Mouse (Mus musculus) embryonic facial prominence, embryonic 11.5 days (tissue): ENCODE measurements at regions not wholly inside any gene's neighbourhood (a gene's known extent, or its start where the extent isn't known, plus 50 kb on each side); places are given as distances from the start of the nearest gene placed in this dataset.

Source experiments
- ATAC-seq: fragments of 200-750 bp; cut with Nextera tagmentation; replicated peaks from 2 replicates; pipeline ENCODE4 v1.8.0; 2017; ENCODE audit warnings: low read depth; ENCODE audit not compliant: insufficient number of reproducible peaks, low FRiP score, low TSS enrichment
- DNase-seq: peaks from one replicate; pipeline ENCODE4 v3.0.0-alpha.2; 2015; ENCODE audit warnings: low spot score
- H3K27ac ChIP-seq: fragments of 300-500 bp; sonication (generic); replicated peaks from 2 replicates; pipeline ENCODE4 v1.5.1; 2014; ENCODE audit warnings: mild to moderate bottlenecking, low read depth, low read length, control low read depth
- H3K27me3 ChIP-seq: fragments of 300-500 bp; sonication (generic); 2 replicates; pipeline ENCODE4 v1.6.1; 2014; ENCODE audit warnings: mild to moderate bottlenecking, low read length, moderate library complexity, mixed read lengths; ENCODE audit not compliant: control insufficient read depth, insufficient read depth
- H3K36me3 ChIP-seq: fragments of 300-500 bp; sonication (generic); replicated peaks from 2 replicates; pipeline ENCODE4 v1.6.1; 2014; ENCODE audit warnings: low read depth, mild to moderate bottlenecking, low read length, moderate library complexity, mixed read lengths; ENCODE audit not compliant: control insufficient read depth, insufficient read depth
- H3K4me1 ChIP-seq: fragments of 300-500 bp; sonication (generic); 2 replicates; pipeline ENCODE4 v1.6.1; 2014; ENCODE audit warnings: low read length, mixed read lengths; ENCODE audit not compliant: control insufficient read depth, insufficient read depth
- H3K4me2 ChIP-seq: fragments of 300-500 bp; sonication (generic); 2 replicates; pipeline ENCODE4 v1.6.1; 2014; ENCODE audit warnings: low read depth, mild to moderate bottlenecking, control low read depth, low read length, moderate library complexity
- H3K4me3 ChIP-seq: fragments of 300-500 bp; sonication (generic); 2 replicates; pipeline ENCODE4 v1.5.1; 2014; ENCODE audit warnings: low read depth, low read length, control low read depth
- H3K9ac ChIP-seq: fragments of 300-500 bp; sonication (generic); replicated peaks from 2 replicates; pipeline ENCODE4 v1.6.1; 2014; ENCODE audit warnings: mild to moderate bottlenecking, control low read depth, low read length
- H3K9me3 ChIP-seq: fragments of 300-500 bp; sonication (generic); replicated peaks from 2 replicates; pipeline ENCODE4 v1.6.1; 2016; ENCODE audit warnings: mild to moderate bottlenecking, low read length, inconsistent platforms, mixed read lengths; ENCODE audit not compliant: control insufficient read depth
- WGBS: fragments of 180-500 bp; shearing (Covaris S2); extraction: QIAGEN DNeasy Blood & Tissue Kit; methylation state at CpG from one replicate; pipeline ENCODE4 v1.1.7; 2014; 5-methylcytosine and 5-hydroxymethylcytosine counted together

- H3K4me3 ChIP-seq = no peak overlapping the region
- no peak overlapping the region for H3K4me2 ChIP-seq
- ATAC-seq (no peak), DNase-seq (no peak)
- H3K9me3 ChIP-seq = no peaks in the 10 kb centered on the region
- no peak overlapping the region for H3K27ac ChIP-seq
- H3K9ac ChIP-seq = no peak overlapping the region
- no peaks in the 10 kb centered on the region for H3K4me1 ChIP-seq
- H3K27me3 ChIP-seq = no peaks in the 10 kb centered on the region
- H3K36me3 ChIP-seq = no peaks in the 10 kb centered on the region
- 85% methylated on average over 2 of the region's 2 CpGs for WGBS
Observed at GRCm38 (mm10) chr13:82265736-82266135, 482.9 kb downstream of the Cetn3 start.

GRCm38 (mm10) chr13:82274733-82275132, 491.9 kb downstream of the Cetn3 start:
- no peak for ATAC-seq

GRCm38 (mm10) chr13:82276001-82276400, 493.1 kb downstream of the Cetn3 start:
- no peak overlapping the region for H3K27ac ChIP-seq
- WGBS = 82% methylated on average over 3 of the region's 3 CpGs
- H3K9ac ChIP-seq = no peak overlapping the region
- no peaks in the 10 kb centered on the region for H3K9me3 ChIP-seq
- no peaks in the 10 kb centered on the region for H3K36me3 ChIP-seq
- no peak overlapping the region for H3K4me2 ChIP-seq
- H3K4me3 ChIP-seq = no peak overlapping the region
- no peaks in the 10 kb centered on the region for H3K27me3 ChIP-seq
- H3K4me1 ChIP-seq = no peaks in the 10 kb centered on the region
- no peak for DNase-seq
- ATAC-seq = no peak

More at GRCm38 (mm10) chr13:82274733-82275132, 491.9 kb downstream of the Cetn3 start:
- Histone ChIP-seq H3K9ac (no peak overlapping the region), H3K4me1 (no peaks in the 10 kb centered on the region), H3K27ac (no peak overlapping the region), H3K36me3 (no peaks in the 10 kb centered on the region), H3K4me3 (no peak overlapping the region), H3K4me2 (no peak overlapping the region), H3K9me3 (no peaks in the 10 kb centered on the region), H3K27me3 (no peaks in the 10 kb centered on the region)
- DNase-seq = no peak
- 74% methylated on average over 3 of the region's 3 CpGs for WGBS

GRCm38 (mm10) chr13:82280744-82281143, 497.9 kb downstream of the Cetn3 start:
- no peak for ATAC-seq
- H3K9ac ChIP-seq = no peak overlapping the region
- H3K27ac ChIP-seq = no peak overlapping the region
- no peak for DNase-seq
- H3K4me1 ChIP-seq = no peaks in the 10 kb centered on the region
- H3K36me3 ChIP-seq = no peaks in the 10 kb centered on the region
- no peak overlapping the region for H3K4me2 ChIP-seq
- WGBS = 49% methylated on average over 4 of the region's 4 CpGs
- H3K27me3 ChIP-seq = no peaks in the 10 kb centered on the region
- no peak overlapping the region for H3K4me3 ChIP-seq
- H3K9me3 ChIP-seq = no peaks in the 10 kb centered on the region

- ATAC-seq (no peak), DNase-seq (no peak)
- 65% methylated on average over 3 of the region's 3 CpGs for WGBS
- Histone ChIP-seq H3K4me2 (no peak overlapping the region), H3K4me3 (no peak overlapping the region), H3K9me3 (no peaks in the 10 kb centered on the region), H3K9ac (no peak overlapping the region), H3K4me1 (no peaks in the 10 kb centered on the region), H3K27ac (no peak overlapping the region), H3K27me3 (no peaks in the 10 kb centered on the region), H3K36me3 (no peaks in the 10 kb centered on the region)
Observed at GRCm38 (mm10) chr13:82295834-82296233, 513.0 kb downstream of the Cetn3 start.

DNA sequence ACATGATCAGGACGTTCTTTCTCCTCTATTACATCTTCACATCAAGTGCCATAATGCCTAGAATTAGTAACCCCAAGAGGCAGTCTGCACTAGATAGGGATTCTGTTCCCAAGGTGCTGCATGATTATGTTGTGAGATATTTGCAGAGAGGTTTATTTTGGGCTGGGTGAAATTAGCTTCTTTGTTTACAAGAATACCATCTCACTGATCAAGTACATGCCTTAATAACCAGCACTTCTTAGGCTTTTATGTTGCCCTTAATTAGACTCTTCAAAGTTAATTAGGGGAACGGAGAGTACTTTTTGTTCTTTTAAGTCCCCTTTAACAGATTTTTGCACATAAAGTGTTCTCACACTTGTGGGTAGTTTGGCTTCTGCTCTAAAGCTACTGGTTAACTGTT, 521.4 kb downstream of the Cetn3 start:
- 68% methylated on average over 2 of the region's 2 CpGs for WGBS
- H3K4me3 ChIP-seq = no peak overlapping the region
- no peak for ATAC-seq
- no peak overlapping the region for H3K27ac ChIP-seq
- no peak overlapping the region for H3K9ac ChIP-seq
- no peaks in the 10 kb centered on the region for H3K9me3 ChIP-seq
- no peaks in the 10 kb centered on the region for H3K36me3 ChIP-seq
- H3K27me3 ChIP-seq = no peaks in the 10 kb centered on the region
- no peak overlapping the region for H3K4me2 ChIP-seq
- DNase-seq = no peak
- H3K4me1 ChIP-seq = no peaks in the 10 kb centered on the region

- Histone ChIP-seq H3K4me1 (no peaks in the 10 kb centered on the region), H3K9me3 (no peaks in the 10 kb centered on the region), H3K4me2 (no peak overlapping the region), H3K27me3 (no peaks in the 10 kb centered on the region), H3K4me3 (no peak overlapping the region), H3K36me3 (no peaks in the 10 kb centered on the region), H3K9ac (no peak overlapping the region), H3K27ac (no peak overlapping the region)
- ATAC-seq (no peak), DNase-seq (no peak)
- WGBS = 66% methylated on average over 6 of the region's 6 CpGs
Observed at GRCm38 (mm10) chr13:82305076-82305475, 522.2 kb downstream of the Cetn3 start.

GRCm38 (mm10) chr13:82308336-82308735, 525.5 kb downstream of the Cetn3 start:
- DNase-seq (no peak), ATAC-seq (no peak)
- 82% methylated on average over 8 of the region's 8 CpGs for WGBS
- no peaks in the 10 kb centered on the region for H3K27me3 ChIP-seq
- H3K9ac ChIP-seq = no peak overlapping the region
- no peaks in the 10 kb centered on the region for H3K36me3 ChIP-seq
- H3K4me1 ChIP-seq = no peaks in the 10 kb centered on the region
- no peak overlapping the region for H3K4me3 ChIP-seq
- H3K4me2 ChIP-seq = no peak overlapping the region
- no peak overlapping the region for H3K27ac ChIP-seq
- no peaks in the 10 kb centered on the region for H3K9me3 ChIP-seq
